Mouse (Mus musculus) embryonic facial prominence, embryonic 13.5 days (tissue): ENCODE results near the gene Mdm2. TPM values are rescaled to one million over a fixed set of nuclear protein-coding genes. Genes with fewer than 3 reads are reported as not detected.

Experiments used
- ATAC-seq: fragments of 200-750 bp; cut with Nextera tagmentation; 2 replicates; pipeline ENCODE4 v1.8.0; 2017; ENCODE audit warnings: low read depth; ENCODE audit not compliant: insufficient number of reproducible peaks, insufficient read depth, low FRiP score, low TSS enrichment
- H3K27ac ChIP-seq: fragments of 300-500 bp; sonication (generic); 2 replicates; pipeline ENCODE4 v1.5.1; 2015; ENCODE audit warnings: moderate library complexity, mild to moderate bottlenecking, inconsistent platforms
- H3K27me3 ChIP-seq: fragments of 300-500 bp; sonication (generic); 2 replicates; pipeline ENCODE4 v1.6.1; 2015; ENCODE audit warnings: mild to moderate bottlenecking, inconsistent platforms
- H3K36me3 ChIP-seq: fragments of 300-500 bp; sonication (generic); 2 replicates; pipeline ENCODE4 v1.6.1; 2015; ENCODE audit warnings: mild to moderate bottlenecking, inconsistent platforms
- H3K4me1 ChIP-seq: fragments of 300-500 bp; sonication (generic); 2 replicates; pipeline ENCODE4 v1.6.1; 2015; ENCODE audit warnings: inconsistent platforms
- H3K4me2 ChIP-seq: fragments of 300-500 bp; sonication (generic); 2 replicates; pipeline ENCODE4 v1.6.1; 2015; ENCODE audit warnings: moderate library complexity, mild to moderate bottlenecking, inconsistent platforms
- H3K4me3 ChIP-seq: fragments of 300-500 bp; sonication (generic); 2 replicates; pipeline ENCODE4 v1.5.1; 2015; ENCODE audit warnings: mild to moderate bottlenecking, inconsistent platforms
- H3K9ac ChIP-seq: fragments of 300-500 bp; sonication (generic); 2 replicates; pipeline ENCODE4 v1.6.1; 2015; ENCODE audit warnings: mild to moderate bottlenecking, inconsistent platforms
- H3K9me3 ChIP-seq: fragments of 300-500 bp; sonication (generic); 2 replicates; pipeline ENCODE4 v1.6.1; 2016; ENCODE audit warnings: inconsistent platforms
- WGBS: fragments of 180-500 bp; shearing (Covaris S2); methylation state at CpG from one replicate; pipeline ENCODE4 v1.1.7; 2015; ENCODE audit warnings: mixed read lengths; 5-methylcytosine and 5-hydroxymethylcytosine counted together
- polyA plus RNA-seq: library from polyadenylated mRNA; unstranded; fragments of >200 nt; fragmentation: Nextera tagmentation; extraction: Ambion mirVana; gene quantifications from 2 replicates; pipeline ENCODE4 v1.2.1, GENCODE M21; 2015

The Mdm2 gene
- polyA plus RNA-seq, 1 experiment from 2014 or later: 49.3 TPM

DNA sequence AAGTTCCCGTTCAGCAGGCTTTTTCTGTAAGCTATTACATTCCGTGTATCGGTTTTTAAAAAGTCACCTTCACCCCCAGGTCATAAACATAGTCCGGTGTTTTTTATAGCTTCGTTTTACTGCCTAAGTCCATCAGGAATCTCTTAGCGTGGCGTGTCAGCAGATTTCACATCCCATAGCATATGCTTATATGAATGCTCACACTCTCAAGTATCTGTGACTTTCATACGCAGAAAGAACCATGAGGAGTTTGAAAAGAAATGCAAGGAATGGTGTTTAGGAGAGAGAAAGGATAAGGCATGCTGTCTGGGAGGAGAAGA is 66.2 kb downstream of the Mdm2 start:
- Histone ChIP-seq H3K4me2 (no peak overlapping the region), H3K4me1 (peaks cover 8% of the 10 kb centered on the region), H3K36me3 (no peaks in the 10 kb centered on the region), H3K9me3 (no peaks in the 10 kb centered on the region), H3K27me3 (no peaks in the 10 kb centered on the region), H3K4me3 (no peak overlapping the region), H3K27ac (no peak overlapping the region), H3K9ac (no peak overlapping the region)
- no peak for ATAC-seq
- 65% methylated on average over 8 of the region's 8 CpGs for WGBS

DNA sequence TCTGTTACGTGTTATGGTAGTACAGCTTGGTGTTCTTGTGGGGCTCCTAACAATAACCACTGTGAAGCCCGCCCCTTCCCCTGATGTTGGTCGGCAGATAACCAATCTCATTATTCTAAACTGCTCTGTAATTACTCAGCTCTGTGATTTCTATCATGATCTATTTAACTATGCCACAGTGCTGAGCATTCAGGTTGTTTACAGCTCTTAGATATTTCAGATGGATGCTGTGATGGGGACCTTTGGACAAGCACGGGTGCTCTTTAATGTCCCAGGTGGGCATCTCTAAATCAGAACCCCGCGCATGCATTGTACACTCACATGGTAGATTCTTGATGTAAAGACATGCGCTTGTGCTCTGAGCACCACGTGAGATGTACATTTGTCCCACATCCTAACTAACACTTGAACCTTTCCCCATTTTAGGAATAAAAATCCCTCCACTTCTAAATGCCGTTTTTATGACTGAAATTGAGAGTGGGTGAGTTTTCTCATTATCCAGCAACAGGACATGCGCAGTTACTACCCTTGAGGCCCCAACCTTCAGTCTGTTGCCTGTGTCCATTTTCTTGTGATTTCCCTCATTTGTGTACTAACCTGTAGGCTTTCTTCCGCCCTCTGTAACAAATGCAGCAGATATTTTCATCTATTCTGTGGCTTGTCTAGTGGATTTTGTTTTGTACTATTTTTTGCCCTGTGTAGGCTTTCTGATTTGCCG is 66.7 kb downstream of the Mdm2 start:
- no peaks in the 10 kb centered on the region for H3K36me3 ChIP-seq
- no peak overlapping the region for H3K9ac ChIP-seq
- no peak overlapping the region for H3K4me2 ChIP-seq
- peaks cover 8% of the 10 kb centered on the region for H3K4me1 ChIP-seq
- no peaks in the 10 kb centered on the region for H3K9me3 ChIP-seq
- no peak overlapping the region for H3K4me3 ChIP-seq
- 85% methylated on average over 12 of the region's 12 CpGs for WGBS
- ATAC-seq: no peak
- H3K27ac ChIP-seq: no peak overlapping the region
- no peaks in the 10 kb centered on the region for H3K27me3 ChIP-seq

DNA sequence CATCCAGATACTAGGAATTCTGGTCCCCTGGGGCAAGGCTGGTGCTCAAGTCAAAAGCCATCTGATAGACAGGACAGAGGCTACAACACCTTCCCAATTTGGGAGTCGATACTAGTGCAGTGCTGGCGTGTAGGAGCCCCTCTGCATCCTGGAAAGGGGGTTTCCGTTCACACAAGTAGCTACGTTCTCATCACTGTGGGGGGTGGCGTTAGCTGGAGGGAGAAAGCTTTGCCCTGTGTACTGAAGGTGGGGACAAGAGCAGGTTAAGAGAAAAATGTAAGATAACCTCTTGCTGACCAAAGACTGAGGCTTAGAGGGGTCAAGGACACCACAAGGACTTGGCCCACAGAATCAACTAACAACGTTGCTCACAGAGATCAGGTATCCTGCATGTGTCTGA is 67.3 kb downstream of the Mdm2 start:
- Histone ChIP-seq H3K4me3 (no peak overlapping the region), H3K4me2 (no peak overlapping the region), H3K36me3 (no peaks in the 10 kb centered on the region), H3K4me1 (peaks cover 8% of the 10 kb centered on the region), H3K27ac (no peak overlapping the region), H3K9me3 (no peaks in the 10 kb centered on the region), H3K27me3 (no peaks in the 10 kb centered on the region), H3K9ac (no peak overlapping the region)
- WGBS: 81% methylated on average over 6 of the region's 6 CpGs
- no peak for ATAC-seq

DNA sequence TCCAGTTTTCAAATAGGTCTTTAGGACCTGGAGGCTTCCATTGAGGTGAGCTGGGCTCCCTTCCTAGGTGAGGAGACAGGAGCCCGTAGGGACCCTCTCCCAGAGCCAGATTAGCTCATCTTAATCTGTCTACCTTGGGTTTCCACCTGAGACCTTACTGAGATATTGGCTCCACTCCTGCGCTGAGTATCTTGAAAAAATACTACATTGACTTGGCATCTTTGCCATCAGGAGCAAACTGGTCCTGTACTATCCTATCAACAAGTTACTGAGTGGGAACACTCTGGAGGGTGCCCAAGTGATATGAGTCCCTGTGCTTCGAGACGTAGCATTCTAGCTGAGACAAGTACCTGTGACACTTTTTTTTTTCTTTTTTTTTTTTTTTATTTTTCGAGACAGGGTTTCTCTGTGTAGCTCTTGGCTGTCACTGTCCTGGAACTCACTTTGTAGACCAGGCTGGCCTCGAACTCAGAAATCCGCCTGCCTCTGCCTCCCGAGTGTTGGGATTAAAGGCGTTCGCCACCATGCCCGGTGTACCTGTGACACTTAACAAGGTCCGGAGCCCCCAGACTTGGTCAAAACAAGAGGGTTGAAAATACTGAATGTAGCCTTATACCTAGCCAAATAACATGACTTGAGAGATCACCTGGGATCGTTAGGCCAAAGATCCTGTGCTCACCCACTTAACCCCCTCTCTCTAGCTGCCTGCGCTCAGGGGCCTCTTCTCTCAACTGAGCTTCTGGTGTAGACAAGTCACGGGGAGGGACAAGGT is 67.9 kb downstream of the Mdm2 start:
- no peak overlapping the region for H3K9ac ChIP-seq
- no peak overlapping the region for H3K4me2 ChIP-seq
- no peaks in the 10 kb centered on the region for H3K36me3 ChIP-seq
- WGBS: 91% methylated on average over 15 of the region's 15 CpGs
- no peaks in the 10 kb centered on the region for H3K9me3 ChIP-seq
- peaks cover 8% of the 10 kb centered on the region for H3K4me1 ChIP-seq
- H3K27ac ChIP-seq: no peak overlapping the region
- H3K27me3 ChIP-seq: no peaks in the 10 kb centered on the region
- no peak overlapping the region for H3K4me3 ChIP-seq
- ATAC-seq: no peak

DNA sequence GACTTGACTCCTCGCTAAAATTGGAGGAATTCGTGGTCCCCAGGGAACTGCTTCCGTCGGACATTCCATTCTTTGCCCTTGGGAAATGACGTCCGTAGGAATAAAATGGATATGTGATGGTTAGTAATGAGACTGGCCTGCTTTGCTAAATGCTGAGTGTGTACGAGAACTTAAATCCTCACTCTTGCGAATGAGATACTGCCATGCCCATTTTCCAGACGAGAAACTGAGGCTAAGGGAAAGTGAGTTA is 68.4 kb downstream of the Mdm2 start:
- 71% methylated on average over 9 of the region's 9 CpGs for WGBS
- no peak overlapping the region for H3K4me2 ChIP-seq
- no peaks in the 10 kb centered on the region for H3K9me3 ChIP-seq
- H3K36me3 ChIP-seq: no peaks in the 10 kb centered on the region
- no peak for ATAC-seq
- no peaks in the 10 kb centered on the region for H3K27me3 ChIP-seq
- no peak overlapping the region for H3K9ac ChIP-seq
- peaks cover 8% of the 10 kb centered on the region for H3K4me1 ChIP-seq
- H3K4me3 ChIP-seq: no peak overlapping the region
- no peak overlapping the region for H3K27ac ChIP-seq

DNA sequence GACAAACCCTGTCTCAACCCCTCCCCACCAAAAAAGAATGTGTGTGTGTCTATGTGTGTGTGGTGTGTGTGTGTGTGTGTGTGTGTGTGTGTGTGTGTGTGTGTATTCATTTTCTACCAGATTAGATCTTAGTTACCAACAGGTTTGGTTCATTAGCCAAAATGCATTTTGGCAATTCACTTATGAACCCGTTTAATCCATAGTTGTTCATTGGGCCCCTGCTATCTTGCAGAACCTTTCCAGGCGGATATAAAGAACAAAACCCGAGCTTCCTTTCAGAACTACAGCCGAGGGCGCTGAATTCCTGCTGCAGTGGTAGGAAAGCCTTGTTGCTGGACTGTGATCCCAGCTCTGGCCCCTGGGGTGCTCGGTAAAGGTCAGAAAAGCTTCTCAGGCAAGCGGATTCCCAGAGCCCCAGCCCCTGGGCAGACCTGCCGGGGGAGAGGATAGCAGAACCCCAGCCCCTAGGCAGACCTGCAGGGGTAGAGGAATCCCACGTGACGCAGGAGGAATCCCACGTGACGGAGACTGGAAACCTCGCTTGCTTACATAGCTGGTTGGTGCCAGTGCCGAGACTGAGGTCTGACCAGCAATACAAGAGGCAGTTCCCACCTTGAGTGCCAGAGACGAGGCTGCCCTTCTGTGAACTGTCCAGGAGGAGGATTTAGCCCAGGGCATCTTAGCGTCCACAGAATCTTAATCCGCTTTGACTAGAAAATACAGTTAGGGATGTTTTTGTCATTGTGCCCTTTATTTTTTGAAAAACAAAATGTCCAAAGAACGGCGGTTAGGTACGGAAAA is 69.0 kb downstream of the Mdm2 start:
- no peak for ATAC-seq
- H3K27ac ChIP-seq: no peak overlapping the region
- H3K4me3 ChIP-seq: 0 out of 2 replicates have a peak overlapping the region, but pooled peaks have one; percentile 4
- 38% methylated on average over 20 of the region's 20 CpGs for whole genome bisulfite sequencing
- H3K9ac ChIP-seq: no peak overlapping the region
- no peaks in the 10 kb centered on the region for H3K36me3 ChIP-seq
- H3K27me3 ChIP-seq: no peaks in the 10 kb centered on the region
- H3K9me3 ChIP-seq: no peaks in the 10 kb centered on the region
- H3K4me1 ChIP-seq: peaks cover 8% of the 10 kb centered on the region
- peak overlapping the region; percentile 33 for H3K4me2 ChIP-seq

DNA sequence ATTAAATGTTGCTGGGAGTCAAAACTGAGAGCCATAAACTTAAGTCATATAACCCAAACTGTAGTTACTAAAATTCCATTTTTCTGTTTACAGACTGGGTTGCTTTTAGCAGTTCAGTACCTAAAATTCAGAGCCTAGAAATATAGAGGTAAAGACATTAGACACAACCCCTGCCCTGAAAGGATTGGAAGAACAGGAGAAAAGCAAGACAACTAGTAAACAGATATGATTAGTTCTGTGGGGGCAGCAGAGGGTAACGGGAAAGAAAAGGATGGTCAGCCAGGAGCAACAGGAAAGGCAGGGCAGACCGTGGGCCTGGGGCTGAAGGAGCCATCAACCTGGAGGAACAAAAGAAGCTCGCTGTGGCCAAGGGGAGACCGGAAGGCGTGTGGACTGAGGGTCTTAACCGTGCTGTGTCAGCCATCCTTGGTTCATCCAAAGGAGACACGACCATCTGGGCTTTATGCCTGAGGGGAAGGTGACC is 69.9 kb downstream of the Mdm2 start:
- ATAC-seq: no peak
- Histone ChIP-seq H3K36me3 (no peaks in the 10 kb centered on the region), H3K4me1 (peaks cover 7% of the 10 kb centered on the region), H3K4me2 (no peak overlapping the region), H3K27ac (no peak overlapping the region), H3K9me3 (no peaks in the 10 kb centered on the region), H3K9ac (no peak overlapping the region), H3K27me3 (no peaks in the 10 kb centered on the region), H3K4me3 (no peak overlapping the region)
- WGBS: 75% methylated on average over 7 of the region's 7 CpGs

DNA sequence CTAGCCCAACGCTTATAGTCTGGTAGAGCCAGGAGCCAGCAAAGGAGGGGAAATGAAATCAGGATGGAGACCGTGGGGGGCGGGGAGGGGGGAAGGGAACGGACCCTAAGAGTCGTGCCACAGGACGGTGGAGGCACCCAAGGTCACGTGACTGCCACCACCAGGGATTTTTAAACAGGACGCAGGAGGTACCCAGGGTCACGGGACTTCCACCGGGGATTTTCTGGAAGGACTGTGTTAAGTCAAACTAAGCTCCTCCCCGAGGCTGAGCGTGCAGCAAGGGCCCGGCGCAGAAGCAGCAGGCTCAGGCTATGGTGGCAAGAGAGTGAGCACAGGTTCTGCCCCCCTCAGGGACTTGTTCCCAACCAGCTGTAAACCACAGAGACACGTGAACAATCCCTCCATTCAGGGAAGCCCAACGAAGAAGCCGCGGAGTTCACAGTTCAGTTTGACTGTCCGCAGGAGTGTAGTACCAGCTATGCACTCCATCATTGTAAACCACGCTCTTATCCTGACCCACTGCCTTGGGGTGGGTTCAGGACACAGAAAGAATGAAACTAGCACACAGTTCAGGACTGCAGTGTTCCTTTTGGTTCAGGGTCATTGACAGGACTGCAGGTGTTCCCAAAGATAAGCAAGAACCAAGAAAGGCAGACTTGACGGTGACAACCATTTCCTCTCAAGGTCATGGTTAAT is 70.5 kb downstream of the Mdm2 start:
- 50% methylated on average over 21 of the region's 21 CpGs for WGBS
- Histone ChIP-seq H3K27ac (no peak overlapping the region), H3K36me3 (no peaks in the 10 kb centered on the region), H3K4me3 (no peak overlapping the region), H3K4me2 (no peak overlapping the region), H3K9me3 (no peaks in the 10 kb centered on the region), H3K9ac (no peak overlapping the region), H3K27me3 (no peaks in the 10 kb centered on the region), H3K4me1 (peaks cover 5% of the 10 kb centered on the region)
- no peak for ATAC-seq

DNA sequence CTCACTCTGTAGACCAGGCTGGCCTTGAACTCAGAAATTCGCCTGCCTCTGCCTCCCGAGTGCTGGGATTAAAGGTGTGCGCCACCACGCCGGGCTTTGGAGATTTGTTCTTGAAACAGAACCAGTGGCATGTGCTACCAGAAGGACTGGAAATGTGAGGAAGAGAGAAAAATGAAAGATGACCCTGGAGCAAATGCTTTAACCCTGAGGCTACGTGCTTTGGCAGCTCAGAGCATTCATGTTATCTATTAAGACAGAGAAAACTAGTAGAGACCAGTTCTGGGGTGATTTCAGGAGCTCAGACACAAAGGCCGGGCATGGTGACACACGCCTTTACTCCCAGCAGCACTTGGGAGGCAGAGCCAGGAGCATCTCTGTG is 71.3 kb downstream of the Mdm2 start:
- H3K4me3 ChIP-seq: no peak overlapping the region
- no peak overlapping the region for H3K4me2 ChIP-seq
- no peak overlapping the region for H3K9ac ChIP-seq
- no peak for ATAC-seq
- 83% methylated on average over 8 of the region's 8 CpGs for WGBS
- no peaks in the 10 kb centered on the region for H3K36me3 ChIP-seq
- peaks cover 5% of the 10 kb centered on the region for H3K4me1 ChIP-seq
- no peaks in the 10 kb centered on the region for H3K9me3 ChIP-seq
- H3K27me3 ChIP-seq: no peaks in the 10 kb centered on the region
- no peak overlapping the region for H3K27ac ChIP-seq
